8 mouse cellular contexts compared by ENCODE assay signal in genomic region chr7:101012541-101012940, GRCm38 (mm10). TPM values are rescaled to one million over a fixed set of nuclear protein-coding genes. Genes with fewer than 3 reads are reported as not detected.
DNase-seq lines count a peak whose midpoint lies in the region; ATAC-seq and TF ChIP-seq lines count a peak whose summit lies in the region.

Gene P2ry2, minus strand, starts transcription at chr7:101012866.

- H3K9me3 ChIP-seq in heart, embryonic 13.5 days: no peaks in the 10 kb centered on the region
- no peaks in the 10 kb centered on the region for H3K9me3 ChIP-seq in liver, embryonic 11.5 days (ENCODE audit: control insufficient read depth, low read length)

- ATAC-seq in heart, embryonic 13.5 days (ENCODE audit: extremely low read depth, insufficient number of reproducible peaks, low FRiP score, low TSS enrichment): no peak
- no peak for ATAC-seq in liver, embryonic 11.5 days (replicated peaks; ENCODE audit: low FRiP score)
- ATAC-seq in megakaryocyte progenitor cell, adult 5-6 weeks (replicated peaks; ENCODE audit: poor library complexity): no peak

- H3K4me3 ChIP-seq in testis, adult 2 months (ENCODE audit: control insufficient read depth, low read depth, low read length): peak within 1 kb of the TSS; percentile 64
- peak within 1 kb of the TSS; percentile 57 for H3K4me3 ChIP-seq in heart, embryonic 13.5 days
- peak within 1 kb of the TSS; percentile 53 for H3K4me3 ChIP-seq in liver, embryonic 11.5 days (ENCODE audit: low read depth, low read length)

- TF ChIP-seq CTCF in testis, adult 2 months (IDR thresholded peaks at IDR 0.05; ENCODE audit: control insufficient read depth, insufficient read depth, insufficient replicate concordance, low read depth, low read length): no peak

- H3K36me3 ChIP-seq in testis, adult 2 months (ENCODE audit: control insufficient read depth, insufficient read depth, low read length): no peaks in the 10 kb centered on the region
- no peaks in the 10 kb centered on the region for H3K36me3 ChIP-seq in heart, embryonic 13.5 days
- H3K36me3 ChIP-seq in liver, embryonic 11.5 days (ENCODE audit: control insufficient read depth, insufficient read depth, low read length): no peaks in the 10 kb centered on the region

- no peaks in the 10 kb centered on the region for H3K27me3 ChIP-seq in testis, adult 2 months (ENCODE audit: control insufficient read depth, insufficient read depth, low read length)
- H3K27me3 ChIP-seq in heart, embryonic 13.5 days (replicated peaks): peaks cover 71% of the 10 kb centered on the region
- peaks cover 34% of the 10 kb centered on the region for H3K27me3 ChIP-seq in liver, embryonic 11.5 days (replicated peaks; ENCODE audit: control insufficient read depth, insufficient read depth, low read length)

- H3K27ac ChIP-seq in testis, adult 2 months (ENCODE audit: control insufficient read depth, insufficient read depth, low read depth, low read length): no peak within 1 kb of the TSS
- H3K27ac ChIP-seq in heart, embryonic 13.5 days (replicated peaks): no peak within 1 kb of the TSS
- H3K27ac ChIP-seq in liver, embryonic 11.5 days (ENCODE audit: low read depth, low read length): no peak within 1 kb of the TSS

- peak within 1 kb of the TSS; percentile 77 for H3K9ac ChIP-seq in heart, embryonic 13.5 days
- peak within 1 kb of the TSS; percentile 37 for H3K9ac ChIP-seq in liver, embryonic 11.5 days (ENCODE audit: low read depth, low read length)

- H3K4me2 ChIP-seq in heart, embryonic 13.5 days: peak within 1 kb of the TSS; percentile 94
- peak within 1 kb of the TSS; percentile 81 for H3K4me2 ChIP-seq in liver, embryonic 11.5 days

- H3K4me1 ChIP-seq in testis, adult 2 months (ENCODE audit: control insufficient read depth, insufficient read depth, low read length): peaks cover 2% of the 10 kb centered on the region; the same call in 1 of the 2 replicates
- H3K4me1 ChIP-seq in heart, embryonic 13.5 days: peaks cover 10% of the 10 kb centered on the region
- peaks cover 10% of the 10 kb centered on the region for H3K4me1 ChIP-seq in liver, embryonic 11.5 days (replicated peaks; ENCODE audit: control insufficient read depth, insufficient read depth, low read length)

- DNase-seq in testis, postnatal 14 days (ENCODE audit: low spot score): no peak
- no peak for DNase-seq in liver, embryonic 11.5 days (ENCODE audit: low spot score)
- DNase-seq in frontal cortex, postnatal 14 days (ENCODE audit: low spot score in 2 of 2): no peak
- no peak for DNase-seq in right cerebral cortex, adult 18-20 months
- no peak for DNase-seq in adrenal gland, adult 2 months

- no peak for TF ChIP-seq POLR2A in testis, adult 2 months (IDR thresholded peaks at IDR 0.05; ENCODE audit: control insufficient read depth, low read depth, low read length)

- 69% methylated on average over 4 of the region's 4 CpGs for WGBS in heart, embryonic 13.5 days
- WGBS in liver, embryonic 11.5 days: 62% methylated on average over 4 of the region's 4 CpGs

RNA-seq across cellular contexts. Expression of gene P2ry2, which starts in this region (rescaled TPM):
- polyA plus RNA-seq in testis, adult 2 months (2012; rRNA removed): 2.3 and 3.5 TPM in 2 replicates
- polyA plus RNA-seq in heart, embryonic 13.5 days (2015; fragmentation: Nextera tagmentation; extraction: Ambion mirVana): 1.1 and 1.5 TPM in 2 replicates
- polyA plus RNA-seq in liver, embryonic 11.5 days (2014; fragmentation: Nextera tagmentation; extraction: Ambion mirVana): 1.6 and 2.2 TPM in 2 replicates
- 5.5 and 5.7 TPM in 2 replicates for total RNA-seq in megakaryocyte progenitor cell, adult 5-6 weeks (2015)
- 6.8 and 6.9 TPM in 2 replicates for total RNA-seq in megakaryocyte progenitor cell, adult 5-6 weeks (2017)
- total RNA-seq in adrenal gland, adult 2 months (2021): 1 to 10 TPM; 1.9 to 5.0 TPM
- 3.8 and 4.8 TPM in 2 replicates for polyA plus RNA-seq in adrenal gland, adult 2 months (2012; rRNA removed)
